Mouse (Mus musculus): ENCODE results near the gene Dock9. TPM values are rescaled to one million over a fixed set of nuclear protein-coding genes. Genes with fewer than 3 reads are reported as not detected.

Gene Dock9
- polyA plus RNA-seq, 1 experiment from 2014 or later: 6.2 TPM

- Histone ChIP-seq H3K4me3 (no peak overlapping the region), H3K36me3 (0 out of 2 replicates have a peak, but pooled peaks cover 2% of the 10 kb centered on the region), H3K27me3 (no peaks in the 10 kb centered on the region), H3K4me1 (no peaks in the 10 kb centered on the region), H3K9ac (no peak overlapping the region), H3K27ac (no peak overlapping the region), H3K9me3 (replicated peaks) (no peaks in the 10 kb centered on the region), H3K4me2 (replicated peaks) (no peak overlapping the region)
- ATAC-seq (ENCODE audit: low FRiP score): no peak
- 92% methylated on average over 12 of the region's 12 CpGs for WGBS
Measured at GRCm38 (mm10) chr14:121787430-121787829, 10.2 kb downstream of the Dock9 start.

- H3K4me3 ChIP-seq: no peak overlapping the region
- ATAC-seq (ENCODE audit: low FRiP score): no peak
Measured at GRCm38 (mm10) chr14:121786900-121787299, 10.7 kb downstream of the Dock9 start.

GRCm38 (mm10) chr14:121785394-121785793 lies 12.2 kb downstream of the Dock9 start:
- H3K27ac ChIP-seq: no peak overlapping the region
- H3K4me3 ChIP-seq: no peak overlapping the region
- H3K36me3 ChIP-seq: 0 out of 2 replicates have a peak, but pooled peaks cover 2% of the 10 kb centered on the region
- no peaks in the 10 kb centered on the region for H3K9me3 ChIP-seq (replicated peaks)
- no peaks in the 10 kb centered on the region for H3K4me1 ChIP-seq
- H3K4me2 ChIP-seq (replicated peaks): no peak overlapping the region
- WGBS: 89% methylated on average over 1 of the region's 1 CpGs
- no peak overlapping the region for H3K9ac ChIP-seq
- no peak for ATAC-seq (ENCODE audit: low FRiP score)
- H3K27me3 ChIP-seq: no peaks in the 10 kb centered on the region

More at GRCm38 (mm10) chr14:121786900-121787299, 10.7 kb downstream of the Dock9 start:
- H3K27ac ChIP-seq: no peak overlapping the region
- H3K9ac ChIP-seq: no peak overlapping the region
- H3K4me2 ChIP-seq (replicated peaks): no peak overlapping the region
- H3K27me3 ChIP-seq: no peaks in the 10 kb centered on the region
- H3K9me3 ChIP-seq (replicated peaks): no peaks in the 10 kb centered on the region
- WGBS: 91% methylated on average over 12 of the region's 12 CpGs
- H3K36me3 ChIP-seq: 0 out of 2 replicates have a peak, but pooled peaks cover 2% of the 10 kb centered on the region
- H3K4me1 ChIP-seq: no peaks in the 10 kb centered on the region

DNA sequence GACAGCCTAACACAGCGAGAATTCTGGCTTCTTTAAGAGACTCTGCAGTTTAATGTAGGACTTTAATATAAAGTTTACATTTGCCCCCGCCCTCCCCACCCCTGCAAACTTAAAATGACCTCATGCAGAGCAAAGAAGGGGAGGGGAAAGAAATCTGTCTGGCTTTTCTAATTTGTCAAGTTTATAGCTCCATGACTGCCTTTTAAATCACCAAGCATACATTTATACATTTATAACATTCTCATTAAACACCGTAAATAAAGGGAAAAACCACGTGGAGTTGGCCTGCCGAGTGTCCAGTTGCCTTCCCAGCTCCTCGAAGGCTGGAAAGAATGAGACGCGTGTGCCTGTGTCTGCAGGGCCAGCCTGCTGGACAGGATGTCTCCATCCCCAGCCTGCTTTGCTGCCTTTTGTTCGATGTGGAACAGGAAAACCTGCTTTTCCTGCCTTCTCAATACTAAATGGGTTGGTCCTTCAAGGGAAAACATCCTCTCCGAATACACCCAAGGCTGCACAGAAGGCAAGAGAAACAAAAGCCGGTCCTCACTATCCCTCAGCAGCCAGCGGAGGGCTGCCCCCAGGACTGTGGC lies 16.6 kb downstream of the Dock9 start:
- ATAC-seq (ENCODE audit: low FRiP score): no peak
- Histone ChIP-seq H3K9ac (no peak overlapping the region), H3K4me3 (no peak overlapping the region), H3K4me2 (replicated peaks) (no peak overlapping the region), H3K9me3 (replicated peaks) (no peaks in the 10 kb centered on the region), H3K4me1 (no peaks in the 10 kb centered on the region), H3K36me3 (no peaks in the 10 kb centered on the region), H3K27me3 (no peaks in the 10 kb centered on the region), H3K27ac (no peak overlapping the region; the same call in 1 of the 2 replicates)
- WGBS: 60% methylated on average over 12 of the region's 12 CpGs

DNA sequence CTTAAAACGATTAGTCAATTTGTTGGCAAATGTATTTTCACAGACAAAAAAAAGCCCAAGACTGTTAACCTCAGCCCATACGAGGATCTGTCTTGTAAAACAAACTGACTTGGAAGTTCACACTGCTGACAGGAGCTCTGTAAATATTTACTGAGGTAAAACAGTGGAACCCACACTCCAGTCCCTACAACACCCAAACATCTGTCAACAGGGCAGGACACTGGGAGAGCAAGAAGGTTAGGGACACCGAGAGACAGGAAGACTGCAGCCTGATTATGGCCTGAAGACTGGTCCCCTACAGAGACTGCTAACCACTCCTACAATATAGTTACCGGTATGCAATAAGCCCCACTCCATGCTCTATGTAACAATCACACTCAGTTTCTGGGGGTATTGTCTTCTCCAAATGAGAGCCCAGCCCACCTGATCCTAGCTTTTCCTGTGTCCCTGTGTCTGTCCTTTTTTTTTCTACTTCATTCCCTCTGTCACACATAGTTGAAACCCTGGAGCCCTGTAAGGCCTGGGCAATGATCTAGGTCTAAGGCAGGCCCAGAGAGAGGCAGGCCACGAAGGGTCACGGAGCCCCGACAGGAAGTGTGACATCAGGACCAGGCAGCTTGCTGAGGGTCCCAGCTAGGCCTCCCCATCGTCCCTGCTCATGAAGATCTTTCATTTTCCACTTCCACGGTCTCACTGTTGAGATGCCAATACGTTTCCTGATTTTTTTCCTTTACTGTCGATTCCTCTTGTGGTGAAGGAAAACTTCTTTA lies 17.3 kb downstream of the Dock9 start:
- 67% methylated on average over 11 of the region's 11 CpGs for WGBS
- Histone ChIP-seq H3K9ac (no peak overlapping the region), H3K27ac (no peak overlapping the region), H3K27me3 (no peaks in the 10 kb centered on the region), H3K4me1 (no peaks in the 10 kb centered on the region), H3K9me3 (replicated peaks) (no peaks in the 10 kb centered on the region), H3K4me3 (no peak overlapping the region), H3K4me2 (replicated peaks) (no peak overlapping the region), H3K36me3 (no peaks in the 10 kb centered on the region)
- no peak for ATAC-seq (ENCODE audit: low FRiP score)

DNA sequence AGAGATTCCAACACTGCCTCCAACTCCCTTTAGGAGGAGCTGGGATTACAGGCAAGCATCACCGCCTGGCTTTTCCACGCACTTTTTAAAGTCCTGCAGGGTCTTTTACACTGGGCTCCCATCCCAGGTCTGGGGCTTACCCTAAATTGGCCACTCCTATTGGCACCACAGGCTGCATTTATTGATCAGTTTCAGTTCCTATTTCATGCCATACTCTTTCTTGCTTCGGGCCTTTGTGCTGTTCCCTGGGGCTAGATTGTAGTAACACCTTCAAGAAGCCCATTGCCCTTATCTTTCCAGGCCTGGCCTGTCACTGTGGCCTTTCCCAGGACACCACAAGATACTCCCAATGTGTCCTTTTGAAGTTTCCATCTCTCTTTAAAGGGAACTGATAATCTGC lies 18.0 kb downstream of the Dock9 start:
- no peaks in the 10 kb centered on the region for H3K36me3 ChIP-seq
- H3K9ac ChIP-seq: no peak overlapping the region
- 91% methylated on average over 3 of the region's 3 CpGs for WGBS

GRCm38 (mm10) chr14:121777279-121777831 lies 20.3 kb downstream of the Dock9 start:
- Histone ChIP-seq H3K27ac (no peak overlapping the region), H3K9ac (no peak overlapping the region), H3K4me2 (replicated peaks) (no peak overlapping the region), H3K4me3 (no peak overlapping the region), H3K4me1 (no peaks in the 10 kb centered on the region), H3K9me3 (replicated peaks) (no peaks in the 10 kb centered on the region), H3K27me3 (no peaks in the 10 kb centered on the region), H3K36me3 (no peaks in the 10 kb centered on the region)
- ATAC-seq (ENCODE audit: low FRiP score): no peak
- WGBS: 92% methylated on average over 4 of the region's 4 CpGs

More for the DNA sequence above, 18.0 kb downstream of the Dock9 start:
- no peaks in the 10 kb centered on the region for H3K27me3 ChIP-seq
- ATAC-seq (ENCODE audit: low FRiP score): no peak
- no peak overlapping the region for H3K4me3 ChIP-seq
- H3K9me3 ChIP-seq (replicated peaks): no peaks in the 10 kb centered on the region
- H3K4me1 ChIP-seq: no peaks in the 10 kb centered on the region
- no peak overlapping the region for H3K4me2 ChIP-seq (replicated peaks)
- no peak overlapping the region for H3K27ac ChIP-seq

- Histone ChIP-seq H3K36me3 (no peaks in the 10 kb centered on the region), H3K9ac (no peak overlapping the region), H3K27me3 (no peaks in the 10 kb centered on the region), H3K4me1 (no peaks in the 10 kb centered on the region), H3K4me2 (replicated peaks) (no peak overlapping the region), H3K27ac (no peak overlapping the region), H3K4me3 (no peak overlapping the region), H3K9me3 (replicated peaks) (no peaks in the 10 kb centered on the region)
- 86% methylated on average over 4 of the region's 4 CpGs for WGBS
- ATAC-seq (ENCODE audit: low FRiP score): no peak
Measured at GRCm38 (mm10) chr14:121776749-121777148, 20.9 kb downstream of the Dock9 start.

DNA sequence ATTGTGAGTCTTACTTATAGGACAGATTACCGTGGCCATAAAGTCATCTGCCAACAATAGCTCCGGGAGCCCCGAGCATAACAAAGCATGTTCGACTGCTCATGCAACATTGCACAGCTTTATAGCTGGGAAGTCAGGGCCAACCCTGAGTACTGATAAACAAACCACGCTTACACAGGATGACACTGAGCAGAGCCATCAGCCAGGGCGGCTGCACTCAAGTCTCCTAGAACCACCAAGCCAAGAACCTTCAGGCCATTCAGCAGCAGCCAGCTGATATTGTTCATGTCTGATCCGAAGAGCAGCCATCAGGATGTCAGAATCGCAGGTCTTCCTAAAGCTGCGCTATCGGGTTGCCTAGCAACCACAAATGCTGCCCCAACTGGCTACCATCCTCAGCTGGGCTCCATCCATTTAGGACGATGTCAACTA lies 35.6 kb downstream of the Dock9 start:
- WGBS: 39% methylated on average over 11 of the region's 11 CpGs
- no peak overlapping the region for H3K27ac ChIP-seq
- H3K4me1 ChIP-seq: peaks cover 5% of the 10 kb centered on the region
- H3K9me3 ChIP-seq (replicated peaks): no peaks in the 10 kb centered on the region
- no peak overlapping the region for H3K9ac ChIP-seq
- H3K4me2 ChIP-seq (replicated peaks): no peak overlapping the region
- peak; percentile 80 for ATAC-seq (ENCODE audit: low FRiP score)
- no peaks in the 10 kb centered on the region for H3K36me3 ChIP-seq
- peaks cover 12% of the 10 kb centered on the region for H3K27me3 ChIP-seq
- no peak overlapping the region for H3K4me3 ChIP-seq

GRCm38 (mm10) chr14:121760403-121760802 lies 37.2 kb downstream of the Dock9 start:
- Histone ChIP-seq H3K9me3 (replicated peaks) (no peaks in the 10 kb centered on the region), H3K4me3 (no peak overlapping the region), H3K9ac (no peak overlapping the region), H3K36me3 (no peaks in the 10 kb centered on the region), H3K27me3 (peaks cover 12% of the 10 kb centered on the region), H3K4me2 (replicated peaks) (no peak overlapping the region), H3K4me1 (peaks cover 5% of the 10 kb centered on the region), H3K27ac (no peak overlapping the region)
- WGBS: 91% methylated on average over 5 of the region's 5 CpGs
- ATAC-seq (ENCODE audit: low FRiP score): no peak

DNA sequence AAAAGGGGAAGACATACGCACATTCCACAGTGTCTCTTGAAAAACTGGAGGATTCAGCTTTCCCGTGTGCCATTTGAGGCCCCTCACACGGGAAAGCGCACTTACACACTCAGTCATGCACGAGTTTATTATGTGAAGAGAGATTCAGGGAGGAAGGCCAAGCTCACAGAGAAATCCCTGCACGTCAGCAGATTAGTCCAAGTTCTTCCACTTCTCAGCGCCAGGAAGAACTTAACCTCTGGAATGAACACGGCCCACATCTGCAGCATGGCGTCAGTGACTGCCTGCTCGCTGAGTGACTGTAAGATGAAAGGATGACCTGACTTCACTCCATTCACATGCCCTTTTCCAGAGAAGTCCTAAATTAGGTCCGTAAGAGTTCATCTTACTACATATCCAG lies 43.5 kb downstream of the Dock9 start:
- no peak for ATAC-seq (ENCODE audit: low FRiP score)
- Histone ChIP-seq H3K4me3 (no peak overlapping the region), H3K27ac (no peak overlapping the region), H3K36me3 (no peaks in the 10 kb centered on the region), H3K4me2 (replicated peaks) (no peak overlapping the region), H3K9me3 (replicated peaks) (no peaks in the 10 kb centered on the region), H3K9ac (no peak overlapping the region), H3K27me3 (peaks cover 9% of the 10 kb centered on the region), H3K4me1 (no peaks in the 10 kb centered on the region)
- 69% methylated on average over 11 of the region's 11 CpGs for WGBS

GRCm38 (mm10) chr14:121752686-121753426 lies 44.8 kb downstream of the Dock9 start:
- WGBS: 73% methylated on average over 19 of the region's 19 CpGs
- no peak overlapping the region for H3K27ac ChIP-seq

More at GRCm38 (mm10) chr14:121752686-121753426, 44.8 kb downstream of the Dock9 start:
- Histone ChIP-seq H3K27me3 (peaks cover 4% of the 10 kb centered on the region; the same call in 1 of the 2 replicates), H3K4me3 (no peak overlapping the region), H3K4me2 (replicated peaks) (no peak overlapping the region), H3K36me3 (no peaks in the 10 kb centered on the region), H3K4me1 (peaks cover 2% of the 10 kb centered on the region; the same call in 1 of the 2 replicates), H3K9ac (no peak overlapping the region), H3K9me3 (replicated peaks) (no peaks in the 10 kb centered on the region)
- no peak for ATAC-seq (ENCODE audit: low FRiP score)

Data from hindbrain, embryonic 12.5 days (tissue).